Comparison of ENCODE assay signal across 10 mouse cellular contexts in genomic region chr11:102214430-102215156, GRCm38 (mm10). TPM values are rescaled to one million over a fixed set of nuclear protein-coding genes. Genes with fewer than 3 reads are reported as not detected.
DNase-seq lines count a peak whose midpoint lies in the region; ATAC-seq and TF ChIP-seq lines count a peak whose summit lies in the region.
"Had no signal": no experiment of that assay in that cellular context is flagged by ENCODE, and none has a peak within 500 bp of the region (broad histone marks: within the 10 kb centered on the region; RNA-seq: fewer than 3 reads in every experiment).

No protein-coding gene starts in this region.

- peaks cover 66% of the 10 kb centered on the region for H3K4me1 ChIP-seq in forebrain, embryonic 12.5 days
- H3K4me1 ChIP-seq in forebrain, embryonic 14.5 days (ENCODE audit: control insufficient read depth, insufficient read depth, low read length): peaks cover 41% of the 10 kb centered on the region
- H3K4me1 ChIP-seq in liver, postnatal 0 days (ENCODE audit: insufficient read depth): peaks cover 69% of the 10 kb centered on the region
- H3K4me1 ChIP-seq in embryonic facial prominence, embryonic 13.5 days: peaks cover 94% of the 10 kb centered on the region
- peaks cover 32% of the 10 kb centered on the region; the same call in 1 of the 2 replicates for H3K4me1 ChIP-seq in midbrain, postnatal 0 days (ENCODE audit: insufficient read depth, low read length)

- no peaks in the 10 kb centered on the region for H3K9me3 ChIP-seq in forebrain, embryonic 12.5 days
- H3K9me3 ChIP-seq in forebrain, embryonic 14.5 days (replicated peaks; ENCODE audit: control insufficient read depth, low read length): no peaks in the 10 kb centered on the region
- no peaks in the 10 kb centered on the region for H3K9me3 ChIP-seq in liver, postnatal 0 days (ENCODE audit: low read length)
- no peaks in the 10 kb centered on the region for H3K9me3 ChIP-seq in embryonic facial prominence, embryonic 13.5 days
- no peaks in the 10 kb centered on the region for H3K9me3 ChIP-seq in midbrain, postnatal 0 days (ENCODE audit: low read length)
- H3K9me3 ChIP-seq: liver, embryonic 13.5 days had no signal

- 79% methylated on average over 10 of the region's 10 CpGs for whole genome bisulfite sequencing in forebrain, embryonic 12.5 days
- whole genome bisulfite sequencing in forebrain, embryonic 14.5 days: 72% methylated on average over 10 of the region's 10 CpGs
- 51% methylated on average over 10 of the region's 10 CpGs for WGBS in liver, postnatal 0 days (ENCODE audit: insufficient replicate concordance)
- WGBS in embryonic facial prominence, embryonic 13.5 days: 57% methylated on average over 10 of the region's 10 CpGs
- 57% methylated on average over 10 of the region's 10 CpGs for WGBS in midbrain, postnatal 0 days

- H3K9ac ChIP-seq in forebrain, embryonic 12.5 days: no peak overlapping the region
- H3K9ac ChIP-seq in forebrain, embryonic 14.5 days (ENCODE audit: low read length): no peak overlapping the region
- no peak overlapping the region; the same call in 1 of the 2 replicates for H3K9ac ChIP-seq in liver, postnatal 0 days (replicated peaks)
- no peak overlapping the region for H3K9ac ChIP-seq in embryonic facial prominence, embryonic 13.5 days
- 0 out of 2 replicates have a peak overlapping the region, but pooled peaks have one; percentile 19 for H3K9ac ChIP-seq in midbrain, postnatal 0 days (replicated peaks; ENCODE audit: low read length, poor library complexity, severe bottlenecking)
- H3K9ac ChIP-seq: liver, embryonic 13.5 days had no signal

- TF ChIP-seq CTCF in liver, postnatal 0 days (IDR thresholded peaks at IDR 0.05; ENCODE audit: low read depth): no peak
- no peak for TF ChIP-seq CTCF in midbrain, postnatal 0 days (IDR thresholded peaks at IDR 0.05)

- H3K36me3 ChIP-seq in forebrain, embryonic 12.5 days (replicated peaks): peaks cover 12% of the 10 kb centered on the region
- peaks cover 14% of the 10 kb centered on the region; the same call in 1 of the 2 replicates for H3K36me3 ChIP-seq in forebrain, embryonic 14.5 days (ENCODE audit: control insufficient read depth, insufficient read depth, low read length)
- H3K36me3 ChIP-seq in liver, postnatal 0 days (replicated peaks; ENCODE audit: insufficient read depth, low read length): no peaks in the 10 kb centered on the region; the same call in 1 of the 2 replicates
- peaks cover 19% of the 10 kb centered on the region for H3K36me3 ChIP-seq in embryonic facial prominence, embryonic 13.5 days
- H3K36me3 ChIP-seq in midbrain, postnatal 0 days (ENCODE audit: insufficient read depth, low read length): peaks cover 8% of the 10 kb centered on the region

- H3K27ac ChIP-seq in forebrain, embryonic 12.5 days: peak overlapping the region; percentile 19; the same call in 1 of the 2 replicates
- H3K27ac ChIP-seq in forebrain, embryonic 14.5 days (ENCODE audit: low read depth, low read length): no peak overlapping the region
- peak overlapping the region; percentile 87 for H3K27ac ChIP-seq in liver, postnatal 0 days (ENCODE audit: low read depth)
- peak overlapping the region; percentile 5; the same call in 1 of the 2 replicates for H3K27ac ChIP-seq in embryonic facial prominence, embryonic 13.5 days
- no peak overlapping the region; the same call in 1 of the 2 replicates for H3K27ac ChIP-seq in midbrain, postnatal 0 days (ENCODE audit: low read depth, low read length)
- H3K27ac ChIP-seq: liver, embryonic 13.5 days had no signal

- TF ChIP-seq EP300 in liver, postnatal 0 days (IDR thresholded peaks at IDR 0.05; ENCODE audit: low read depth): no peak

- H3K27me3 ChIP-seq in forebrain, embryonic 12.5 days: no peaks in the 10 kb centered on the region
- H3K27me3 ChIP-seq in forebrain, embryonic 14.5 days (replicated peaks; ENCODE audit: control insufficient read depth, insufficient read depth, low read length): no peaks in the 10 kb centered on the region
- no peaks in the 10 kb centered on the region for H3K27me3 ChIP-seq in liver, postnatal 0 days (ENCODE audit: insufficient read depth, low read length)
- no peaks in the 10 kb centered on the region for H3K27me3 ChIP-seq in embryonic facial prominence, embryonic 13.5 days
- H3K27me3 ChIP-seq in midbrain, postnatal 0 days (ENCODE audit: insufficient read depth, low read length): no peaks in the 10 kb centered on the region
- H3K27me3 ChIP-seq: liver, embryonic 13.5 days had no signal

- no peak overlapping the region for H3K4me3 ChIP-seq in forebrain, embryonic 12.5 days (replicated peaks)
- H3K4me3 ChIP-seq in forebrain, embryonic 14.5 days (ENCODE audit: low read depth, low read length): no peak overlapping the region
- H3K4me3 ChIP-seq in liver, postnatal 0 days (ENCODE audit: low read depth, low read length): no peak overlapping the region
- H3K4me3 ChIP-seq in embryonic facial prominence, embryonic 13.5 days: no peak overlapping the region
- no peak overlapping the region for H3K4me3 ChIP-seq in midbrain, postnatal 0 days (ENCODE audit: low read depth, low read length)
- H3K4me3 ChIP-seq: liver, embryonic 13.5 days had no signal

- DNase-seq in forebrain, embryonic 14.5 days (ENCODE audit: low spot score): no peak
- DNase-seq in liver, postnatal 0 days: no peak
- DNase-seq in liver: no peak
- no peak for DNase-seq in midbrain, postnatal 0 days (ENCODE audit: low spot score)
- no peak for DNase-seq in urinary bladder, postnatal 10 days (ENCODE audit: low spot score)
- DNase-seq in right cerebral cortex, adult 2 months (ENCODE audit: low spot score in 2 of 2): no peak
- DNase-seq: liver, embryonic 13.5 days had no signal

- no peak for ATAC-seq in forebrain, embryonic 12.5 days (ENCODE audit: low FRiP score)
- no peak for ATAC-seq in forebrain, embryonic 14.5 days
- ATAC-seq in liver, postnatal 0 days: no peak
- ATAC-seq in embryonic facial prominence, embryonic 13.5 days (ENCODE audit: insufficient number of reproducible peaks, insufficient read depth, low FRiP score, low TSS enrichment, low read depth): no peak
- no peak for ATAC-seq in midbrain, postnatal 0 days (ENCODE audit: low FRiP score)

- no peak overlapping the region for H3K4me2 ChIP-seq in forebrain, embryonic 12.5 days
- no peak overlapping the region for H3K4me2 ChIP-seq in forebrain, embryonic 14.5 days (ENCODE audit: low read length)
- no peak overlapping the region for H3K4me2 ChIP-seq in liver, postnatal 0 days (ENCODE audit: low read depth, low read length)
- peak overlapping the region; percentile 14; the same call in 1 of the 2 replicates for H3K4me2 ChIP-seq in embryonic facial prominence, embryonic 13.5 days
- H3K4me2 ChIP-seq in midbrain, postnatal 0 days (ENCODE audit: low read depth, low read length, poor library complexity, severe bottlenecking): no peak overlapping the region
- H3K4me2 ChIP-seq: liver, embryonic 13.5 days had no signal

RNA-seq across cellular contexts. Expression of gene Hdac5, which starts 15.4 kb away (rescaled TPM):
- 68.8 and 70.6 TPM in 2 replicates for polyA plus RNA-seq in forebrain, embryonic 12.5 days (2016; fragmentation: Nextera tagmentation; extraction: Ambion mirVana)
- polyA plus RNA-seq in forebrain, embryonic 14.5 days (2014; fragmentation: Nextera tagmentation; extraction: Ambion mirVana): 38.9 and 60.6 TPM in 2 replicates
- 17.7 and 17.8 TPM in 2 replicates for polyA plus RNA-seq in liver, postnatal 0 days (2015; fragmentation: Nextera tagmentation; extraction: Ambion mirVana)
- 80.5 and 84.4 TPM in 2 replicates for polyA plus RNA-seq in embryonic facial prominence, embryonic 13.5 days (2015; fragmentation: Nextera tagmentation; extraction: Ambion mirVana)
- 183 and 263 TPM in 2 replicates for total RNA-seq in midbrain, postnatal 0 days (2014; rRNA removed)
- polyA plus RNA-seq in midbrain, postnatal 0 days (2015; fragmentation: Nextera tagmentation; extraction: Ambion mirVana): 61.9 and 65.9 TPM in 2 replicates

RNA-seq across cellular contexts. Expression of gene G6pc3, which starts 25.2 kb away (rescaled TPM):
- polyA plus RNA-seq in forebrain, embryonic 12.5 days (2016; fragmentation: Nextera tagmentation; extraction: Ambion mirVana): 26.6 and 28.3 TPM in 2 replicates
- polyA plus RNA-seq in forebrain, embryonic 14.5 days (2014; fragmentation: Nextera tagmentation; extraction: Ambion mirVana): 24.6 and 24.8 TPM in 2 replicates
- polyA plus RNA-seq in liver, postnatal 0 days (2015; fragmentation: Nextera tagmentation; extraction: Ambion mirVana): 6.7 and 6.8 TPM in 2 replicates
- 27.6 and 28.3 TPM in 2 replicates for polyA plus RNA-seq in embryonic facial prominence, embryonic 13.5 days (2015; fragmentation: Nextera tagmentation; extraction: Ambion mirVana)
- 43.1 and 68.5 TPM in 2 replicates for total RNA-seq in midbrain, postnatal 0 days (2014; rRNA removed)
- 42.0 and 48.7 TPM in 2 replicates for polyA plus RNA-seq in midbrain, postnatal 0 days (2015; fragmentation: Nextera tagmentation; extraction: Ambion mirVana)

RNA-seq across cellular contexts. Expression of gene Lsm12, which starts 29.5 kb away (rescaled TPM):
- 136 and 139 TPM in 2 replicates for polyA plus RNA-seq in forebrain, embryonic 12.5 days (2016; fragmentation: Nextera tagmentation; extraction: Ambion mirVana)
- polyA plus RNA-seq in forebrain, embryonic 14.5 days (2014; fragmentation: Nextera tagmentation; extraction: Ambion mirVana): 83.1 and 93.7 TPM in 2 replicates
- 52.2 and 55.0 TPM in 2 replicates for polyA plus RNA-seq in liver, postnatal 0 days (2015; fragmentation: Nextera tagmentation; extraction: Ambion mirVana)
- 125 and 159 TPM in 2 replicates for polyA plus RNA-seq in embryonic facial prominence, embryonic 13.5 days (2015; fragmentation: Nextera tagmentation; extraction: Ambion mirVana)
- 77.7 and 86.2 TPM in 2 replicates for total RNA-seq in midbrain, postnatal 0 days (2014; rRNA removed)
- 130 and 147 TPM in 2 replicates for polyA plus RNA-seq in midbrain, postnatal 0 days (2015; fragmentation: Nextera tagmentation; extraction: Ambion mirVana)

RNA-seq across cellular contexts. Expression of gene BC030867, which starts 34.1 kb away (rescaled TPM):
- polyA plus RNA-seq in forebrain, embryonic 12.5 days (2016; fragmentation: Nextera tagmentation; extraction: Ambion mirVana): 18.5 and 19.4 TPM in 2 replicates
- polyA plus RNA-seq in forebrain, embryonic 14.5 days (2014; fragmentation: Nextera tagmentation; extraction: Ambion mirVana): 6.1 and 6.3 TPM in 2 replicates
- 4.7 and 4.9 TPM in 2 replicates for polyA plus RNA-seq in liver, postnatal 0 days (2015; fragmentation: Nextera tagmentation; extraction: Ambion mirVana)
- 18.3 and 19.7 TPM in 2 replicates for polyA plus RNA-seq in embryonic facial prominence, embryonic 13.5 days (2015; fragmentation: Nextera tagmentation; extraction: Ambion mirVana)
- total RNA-seq in midbrain, postnatal 0 days (2014; rRNA removed): 2.1 TPM in 2 replicates
- polyA plus RNA-seq in midbrain, postnatal 0 days (2015; fragmentation: Nextera tagmentation; extraction: Ambion mirVana): 0.53 and 0.60 TPM in 2 replicates
- total RNA-seq: gastrocnemius, adult 8-10 months had no signal

RNA-seq across cellular contexts. Expression of gene Asb16, which starts 54.0 kb away (rescaled TPM):
- polyA plus RNA-seq in forebrain, embryonic 12.5 days (2016; fragmentation: Nextera tagmentation; extraction: Ambion mirVana): not detected in 2 replicates
- not detected in 2 replicates for polyA plus RNA-seq in forebrain, embryonic 14.5 days (2014; fragmentation: Nextera tagmentation; extraction: Ambion mirVana)
- not detected in 2 replicates for polyA plus RNA-seq in liver, postnatal 0 days (2015; fragmentation: Nextera tagmentation; extraction: Ambion mirVana)
- polyA plus RNA-seq in embryonic facial prominence, embryonic 13.5 days (2015; fragmentation: Nextera tagmentation; extraction: Ambion mirVana): 0.11 and 0.18 TPM in 2 replicates
- 2.3 and 2.5 TPM in 2 replicates for total RNA-seq in midbrain, postnatal 0 days (2014; rRNA removed)
- polyA plus RNA-seq in midbrain, postnatal 0 days (2015; fragmentation: Nextera tagmentation; extraction: Ambion mirVana): 0.28 and 0.32 TPM in 2 replicates

Comparison
In these comparisons a context has a peak if more than half of its experiments do, and no peak if none do; other contexts are left out.
1. H3K27ac ChIP-seq: peak in forebrain, embryonic 12.5 days (single experiment), liver, postnatal 0 days (single experiment) and embryonic facial prominence, embryonic 13.5 days (single experiment); none in forebrain, embryonic 14.5 days (single experiment) and midbrain, postnatal 0 days (single experiment).